Mouse (Mus musculus): Measurements from ENCODE around the gene Ptcra. TPM values are rescaled to one million over a fixed set of nuclear protein-coding genes. Genes with fewer than 3 reads are reported as not detected.

Gene Ptcra
- polyA plus RNA-seq, 1 experiment: 1.7 TPM

DNA sequence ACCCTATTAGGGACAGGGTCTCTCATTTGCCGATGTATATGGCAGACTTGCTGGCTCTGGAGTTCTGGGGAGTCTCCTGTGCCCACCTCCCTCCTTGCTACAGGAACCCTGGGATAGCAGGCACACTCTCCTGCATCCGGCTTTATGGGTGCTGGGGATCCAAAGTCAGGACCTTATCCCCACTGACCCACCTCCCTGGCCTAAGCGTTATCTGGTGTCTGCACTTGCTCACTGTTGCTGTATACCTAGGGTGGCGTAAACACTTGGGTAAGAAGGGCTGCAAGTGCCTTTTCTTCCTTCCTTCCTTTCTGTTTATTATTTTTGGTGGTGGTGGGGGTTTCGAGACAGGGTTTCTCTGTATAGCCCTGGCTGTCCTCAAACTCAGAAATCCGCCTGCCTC is 22.2 kb downstream of the Ptcra start:
- peaks cover 7% of the 10 kb centered on the region; the same call in 1 of the 2 replicates for H3K36me3 ChIP-seq (ENCODE audit: control insufficient read depth, insufficient read depth, low read length, poor library complexity, severe bottlenecking)
- H3K9ac ChIP-seq (ENCODE audit: low read depth, poor library complexity, severe bottlenecking): no peak overlapping the region
- H3K27ac ChIP-seq (ENCODE audit: insufficient read depth, low read length): no peak overlapping the region
- TF ChIP-seq POLR2A (IDR thresholded peaks at IDR 0.05; ENCODE audit: insufficient read depth, low read length): no peak
- no peak for TF ChIP-seq EP300 (IDR thresholded peaks at IDR 0.05; ENCODE audit: insufficient read depth, low read depth, low read length)
- no peak for TF ChIP-seq CTCF (IDR thresholded peaks at IDR 0.05; ENCODE audit: low read depth, low read length)
- no peak overlapping the region for H3K4me3 ChIP-seq (ENCODE audit: low read depth, low read length)
- H3K4me1 ChIP-seq (ENCODE audit: control insufficient read depth, insufficient read depth, low read length): no peaks in the 10 kb centered on the region
- H3K27me3 ChIP-seq (ENCODE audit: control insufficient read depth, insufficient read depth, low read length, poor library complexity, severe bottlenecking): no peaks in the 10 kb centered on the region
- no peaks in the 10 kb centered on the region for H3K9me3 ChIP-seq (replicated peaks; ENCODE audit: control insufficient read depth, insufficient read depth, low read length, poor library complexity, severe bottlenecking)

DNA sequence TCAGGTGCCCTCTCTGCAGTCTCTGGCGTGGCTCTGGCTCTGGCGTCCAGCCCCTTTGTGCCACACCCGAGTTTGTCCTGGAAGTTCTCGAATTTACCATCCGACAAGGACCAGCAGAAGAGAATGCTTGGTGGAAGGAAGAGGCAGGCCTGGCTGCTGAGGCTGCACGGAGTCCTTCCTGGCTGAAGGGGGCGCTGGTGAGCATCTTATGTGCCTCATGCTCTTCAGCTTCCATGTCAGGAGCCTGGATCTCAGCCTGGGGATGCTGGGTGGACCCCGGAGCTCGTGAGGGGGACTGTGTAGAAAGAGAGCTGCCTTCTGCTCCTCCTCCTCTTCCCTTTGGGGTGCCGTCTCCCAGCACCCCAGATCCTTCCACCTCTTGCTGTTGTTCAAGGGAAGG is 27.4 kb downstream of the Ptcra start:
- H3K36me3 ChIP-seq (ENCODE audit: control insufficient read depth, insufficient read depth, low read length, poor library complexity, severe bottlenecking): no peaks in the 10 kb centered on the region
- no peak overlapping the region for H3K4me3 ChIP-seq (ENCODE audit: low read depth, low read length)
- H3K4me1 ChIP-seq (ENCODE audit: control insufficient read depth, insufficient read depth, low read length): no peaks in the 10 kb centered on the region
- H3K9ac ChIP-seq (ENCODE audit: low read depth, poor library complexity, severe bottlenecking): no peak overlapping the region
- no peaks in the 10 kb centered on the region for H3K9me3 ChIP-seq (replicated peaks; ENCODE audit: control insufficient read depth, insufficient read depth, low read length, poor library complexity, severe bottlenecking)
- no peaks in the 10 kb centered on the region for H3K27me3 ChIP-seq (ENCODE audit: control insufficient read depth, insufficient read depth, low read length, poor library complexity, severe bottlenecking)
- H3K27ac ChIP-seq (ENCODE audit: insufficient read depth, low read length): no peak overlapping the region
- peak; percentile 90 for TF ChIP-seq CTCF (IDR thresholded peaks at IDR 0.05; ENCODE audit: low read depth, low read length)
- TF ChIP-seq EP300 (IDR thresholded peaks at IDR 0.05; ENCODE audit: insufficient read depth, low read depth, low read length): no peak

DNA sequence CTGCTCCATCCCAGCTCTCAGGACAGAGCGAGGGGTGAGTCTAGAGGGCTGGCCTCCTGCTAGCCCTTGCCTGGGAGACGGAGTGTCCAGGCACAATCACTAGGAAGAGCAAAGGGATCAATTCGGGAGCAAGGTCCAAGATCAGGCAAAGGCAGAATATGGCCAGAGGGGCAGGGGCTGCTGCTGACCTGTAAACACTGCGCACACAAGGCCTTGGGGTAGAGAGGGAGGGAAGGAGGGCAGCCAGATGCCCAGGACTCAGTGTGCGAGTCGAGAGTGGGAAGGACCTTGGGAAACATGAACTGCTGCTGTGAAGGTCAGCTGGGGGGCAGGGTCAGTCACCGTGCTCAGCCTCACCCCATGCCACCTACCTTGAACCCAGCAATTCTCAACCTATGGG is 28.2 kb downstream of the Ptcra start:
- H3K9ac ChIP-seq (ENCODE audit: low read depth, poor library complexity, severe bottlenecking): no peak overlapping the region
- TF ChIP-seq POLR2A (IDR thresholded peaks at IDR 0.05; ENCODE audit: insufficient read depth, low read length): no peak
- H3K27me3 ChIP-seq (ENCODE audit: control insufficient read depth, insufficient read depth, low read length, poor library complexity, severe bottlenecking): no peaks in the 10 kb centered on the region
- H3K4me1 ChIP-seq (ENCODE audit: control insufficient read depth, insufficient read depth, low read length): no peaks in the 10 kb centered on the region
- H3K36me3 ChIP-seq (ENCODE audit: control insufficient read depth, insufficient read depth, low read length, poor library complexity, severe bottlenecking): no peaks in the 10 kb centered on the region
- H3K9me3 ChIP-seq (replicated peaks; ENCODE audit: control insufficient read depth, insufficient read depth, low read length, poor library complexity, severe bottlenecking): no peaks in the 10 kb centered on the region
- no peak overlapping the region for H3K4me3 ChIP-seq (ENCODE audit: low read depth, low read length)
- no peak overlapping the region for H3K27ac ChIP-seq (ENCODE audit: insufficient read depth, low read length)

DNA sequence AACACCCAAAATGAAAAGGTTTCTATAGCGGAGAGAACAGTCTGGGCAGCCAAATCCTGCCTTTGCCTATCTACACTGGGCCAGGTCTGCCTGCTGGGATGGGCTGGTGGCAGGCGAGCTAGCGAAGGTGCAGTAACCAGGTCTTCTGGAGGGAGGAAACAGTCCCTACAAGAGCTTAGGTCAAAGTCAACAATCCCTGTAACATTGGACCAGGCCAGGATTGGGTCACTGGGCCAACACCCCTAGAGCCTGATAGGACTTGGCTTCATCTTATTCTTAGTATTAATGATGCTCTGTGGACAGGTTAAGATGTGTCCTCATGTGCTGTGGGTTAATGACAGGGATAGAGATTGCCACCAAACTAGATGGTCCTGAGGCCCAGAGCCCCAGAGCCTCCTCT is 29.5 kb downstream of the Ptcra start:
- H3K9me3 ChIP-seq (replicated peaks; ENCODE audit: control insufficient read depth, insufficient read depth, low read length, poor library complexity, severe bottlenecking): no peaks in the 10 kb centered on the region
- H3K27ac ChIP-seq (ENCODE audit: insufficient read depth, low read length): no peak overlapping the region
- no peak overlapping the region for H3K9ac ChIP-seq (ENCODE audit: low read depth, poor library complexity, severe bottlenecking)
- H3K4me1 ChIP-seq (ENCODE audit: control insufficient read depth, insufficient read depth, low read length): no peaks in the 10 kb centered on the region
- no peak overlapping the region for H3K4me3 ChIP-seq (ENCODE audit: low read depth, low read length)
- H3K36me3 ChIP-seq (ENCODE audit: control insufficient read depth, insufficient read depth, low read length, poor library complexity, severe bottlenecking): no peaks in the 10 kb centered on the region
- H3K27me3 ChIP-seq (ENCODE audit: control insufficient read depth, insufficient read depth, low read length, poor library complexity, severe bottlenecking): no peaks in the 10 kb centered on the region
- TF ChIP-seq EP300 (IDR thresholded peaks at IDR 0.05; ENCODE audit: insufficient read depth, low read depth, low read length) (no peak), CTCF (IDR thresholded peaks at IDR 0.05; ENCODE audit: low read depth, low read length) (no peak)

DNA sequence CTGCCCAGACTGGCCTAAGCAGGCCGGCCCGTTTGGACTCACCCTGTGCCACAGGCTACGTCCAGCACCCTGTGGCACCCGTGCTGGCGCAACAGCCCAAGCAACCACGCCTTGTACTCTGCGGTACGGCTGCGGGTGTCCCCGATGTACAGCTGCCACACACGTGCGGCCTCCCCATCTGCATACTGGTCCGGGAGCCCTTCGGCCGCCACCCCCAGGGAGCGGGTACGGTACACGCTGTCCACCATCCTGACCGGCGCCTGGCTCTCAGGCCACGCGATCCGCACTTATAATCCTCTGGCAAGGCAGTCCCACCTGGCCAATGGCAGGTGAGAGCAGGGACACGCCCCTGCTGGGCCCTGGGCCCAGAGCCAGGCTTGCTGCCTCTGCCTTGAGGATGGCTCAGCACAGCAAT is 34.6 kb downstream of the Ptcra start, which contains the start of gene Gnmt:
Gene Gnmt, minus strand, starts transcription at position 265 of the 415 bp plus-strand sequence.
- Histone ChIP-seq H3K9me3 (replicated peaks; ENCODE audit: control insufficient read depth, insufficient read depth, low read length, poor library complexity, severe bottlenecking) (no peaks in the 10 kb centered on the region), H3K27me3 (ENCODE audit: control insufficient read depth, insufficient read depth, low read length, poor library complexity, severe bottlenecking) (no peaks in the 10 kb centered on the region), H3K4me1 (ENCODE audit: control insufficient read depth, insufficient read depth, low read length) (no peaks in the 10 kb centered on the region), H3K4me3 (ENCODE audit: low read depth, low read length) (peak within 1 kb of the TSS; percentile 48), H3K36me3 (ENCODE audit: control insufficient read depth, insufficient read depth, low read length, poor library complexity, severe bottlenecking) (no peaks in the 10 kb centered on the region), H3K27ac (ENCODE audit: insufficient read depth, low read length) (no peak within 1 kb of the TSS), H3K9ac (ENCODE audit: low read depth, poor library complexity, severe bottlenecking) (peak within 1 kb of the TSS; percentile 7)
- no peak for TF ChIP-seq EP300 (IDR thresholded peaks at IDR 0.05; ENCODE audit: insufficient read depth, low read depth, low read length)
- TF ChIP-seq CTCF (IDR thresholded peaks at IDR 0.05; ENCODE audit: low read depth, low read length): no peak
- TF ChIP-seq POLR2A (IDR thresholded peaks at IDR 0.05; ENCODE audit: insufficient read depth, low read length): no peak

DNA sequence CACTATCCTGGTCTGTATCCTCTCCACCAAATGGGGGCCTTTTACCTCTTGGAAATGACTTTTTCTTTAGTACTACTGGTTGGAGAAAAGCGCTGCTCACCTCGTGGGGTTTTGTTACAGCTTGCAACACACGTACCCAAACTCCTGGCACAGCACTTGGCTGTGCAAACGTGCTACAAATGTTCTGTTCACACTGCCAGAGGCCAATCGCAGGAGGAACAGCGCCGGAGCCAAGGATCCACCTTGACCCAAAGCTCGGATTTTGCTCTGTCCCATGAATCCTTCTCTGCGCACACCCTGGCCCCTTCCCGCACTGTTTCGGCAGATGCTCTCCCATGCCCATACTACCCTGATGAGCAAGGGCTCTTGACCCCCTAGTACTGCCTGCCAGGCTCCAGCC is 35.0 kb downstream of the Ptcra start:
- Histone ChIP-seq H3K4me3 (ENCODE audit: low read depth, low read length) (peak overlapping the region; percentile 48), H3K9me3 (replicated peaks; ENCODE audit: control insufficient read depth, insufficient read depth, low read length, poor library complexity, severe bottlenecking) (no peaks in the 10 kb centered on the region), H3K27ac (ENCODE audit: insufficient read depth, low read length) (no peak overlapping the region), H3K27me3 (ENCODE audit: control insufficient read depth, insufficient read depth, low read length, poor library complexity, severe bottlenecking) (no peaks in the 10 kb centered on the region), H3K36me3 (ENCODE audit: control insufficient read depth, insufficient read depth, low read length, poor library complexity, severe bottlenecking) (no peaks in the 10 kb centered on the region), H3K4me1 (ENCODE audit: control insufficient read depth, insufficient read depth, low read length) (no peaks in the 10 kb centered on the region), H3K9ac (ENCODE audit: low read depth, poor library complexity, severe bottlenecking) (peak overlapping the region; percentile 7)
- TF ChIP-seq POLR2A (IDR thresholded peaks at IDR 0.05; ENCODE audit: insufficient read depth, low read length): no peak
- TF ChIP-seq EP300 (IDR thresholded peaks at IDR 0.05; ENCODE audit: insufficient read depth, low read depth, low read length): no peak
- TF ChIP-seq CTCF (IDR thresholded peaks at IDR 0.05; ENCODE audit: low read depth, low read length): no peak

Measured in ES-Bruce4 (cell line).